Mouse (Mus musculus) MEL (cell line): ENCODE data around the gene Frem2.

Source experiments
- CTCF ChIP-seq, 3 experiments: IDR thresholded peaks in 2 of 3; conservative IDR thresholded peaks in 1 of 3; 2 replicates each; pipeline ENCODE4 v1.5.1; 2011 to 2012; ENCODE audit warnings: low read length in 3 of 3, low read depth in 2 of 3, mild to moderate bottlenecking in 2 of 3, improper control_type of control experiment in 1 of 3, inconsistent platforms in 1 of 3, mixed read lengths in 1 of 3, moderate library complexity in 1 of 3; ENCODE audit not compliant: control insufficient read depth in 1 of 3, insufficient read depth in 1 of 3, poor library complexity in 1 of 3, severe bottlenecking in 1 of 3
- EP300 ChIP-seq, 2 experiments: IDR thresholded peaks; 2 replicates each; pipeline ENCODE4 v1.6.1; 2011; ENCODE audit warnings: improper control_type of control experiment in 2 of 2, low read length in 2 of 2, low read depth in 1 of 2, mild to moderate bottlenecking in 1 of 2
- MAZ ChIP-seq: IDR thresholded peaks from 2 replicates; pipeline ENCODE4 v1.6.1; 2012; ENCODE audit warnings: low read depth, mild to moderate bottlenecking, inconsistent platforms, low read length, improper control_type of control experiment
- POLR2AphosphoS2 ChIP-seq: IDR thresholded peaks from 2 replicates; pipeline ENCODE4 v1.6.1; 2011; ENCODE audit warnings: low read length, improper control_type of control experiment
- TCF12 ChIP-seq: IDR thresholded peaks from 2 replicates; pipeline ENCODE4 v1.6.1; 2014; ENCODE audit warnings: low read depth, mild to moderate bottlenecking, inconsistent platforms, low read length, improper control_type of control experiment, moderate library complexity
- UBTF ChIP-seq: IDR thresholded peaks from 2 replicates; pipeline ENCODE4 v1.6.1; 2012; ENCODE audit warnings: low read depth, mild to moderate bottlenecking, inconsistent platforms, low read length, improper control_type of control experiment, moderate library complexity, borderline replicate concordance; ENCODE audit not compliant: insufficient read depth

- TF ChIP-seq CTCF (IDR thresholded peaks at IDR 0.05 in 2 of 3, conservative IDR thresholded peaks at IDR 0.05 in 1 of 3; ENCODE audit: control insufficient read depth in 1 of 3, insufficient read depth in 1 of 3, low read depth in 2 of 3, low read length in 3 of 3, poor library complexity in 1 of 3, severe bottlenecking in 1 of 3) (no peak), UBTF (no peak), MAZ (no peak), POLR2AphosphoS2 (no peak), EP300 (IDR thresholded peaks at IDR 0.05; ENCODE audit: low read depth in 1 of 2, low read length in 2 of 2) (no peak), TCF12 (no peak)
Measured at GRCm38 (mm10) chr3:53611106-53611505, 46.0 kb downstream of the Frem2 start.
